Mouse (Mus musculus) urinary bladder, adult 2 months (tissue): Measurements from ENCODE around the gene Gm21913. TPM values are rescaled to one million over a fixed set of nuclear protein-coding genes. Genes with fewer than 3 reads are reported as not detected.
"Not testable (repeated sequence)": the region's sequence is repeated elsewhere in the genome, so short reads cannot be mapped to it uniquely, and the experiment has no call there.

ENCODE experiments used
- DNase-seq: peaks from one replicate; pipeline ENCODE4 v3.0.0; 2022; ENCODE audit warnings: low spot score
- polyA plus RNA-seq: library from polyadenylated mRNA; depleted of rRNA; stranded (reverse); fragments of >200 nt; gene quantifications from 2 replicates; pipeline ENCODE4 v1.2.3, GENCODE M21; 2012; rRNA removed

Gene Gm21913
- polyA plus RNA-seq: not detected in 2 replicates

GRCm38 (mm10) chrY:74623596-74623995, at the start of gene Gm21913:
TSS of gene Gm21913 (plus strand) at chrY:74623896.
- DNase-seq: not testable (repeated sequence)

Other genes starting within 250 kb of the Gm21913 start
- not detected in 2 replicates for gene Gm29110, start 153.4 kb upstream of the Gm21913 start, polyA plus RNA-seq